ENCODE assay signal across 9 mouse cellular contexts in the genomic region with DNA sequence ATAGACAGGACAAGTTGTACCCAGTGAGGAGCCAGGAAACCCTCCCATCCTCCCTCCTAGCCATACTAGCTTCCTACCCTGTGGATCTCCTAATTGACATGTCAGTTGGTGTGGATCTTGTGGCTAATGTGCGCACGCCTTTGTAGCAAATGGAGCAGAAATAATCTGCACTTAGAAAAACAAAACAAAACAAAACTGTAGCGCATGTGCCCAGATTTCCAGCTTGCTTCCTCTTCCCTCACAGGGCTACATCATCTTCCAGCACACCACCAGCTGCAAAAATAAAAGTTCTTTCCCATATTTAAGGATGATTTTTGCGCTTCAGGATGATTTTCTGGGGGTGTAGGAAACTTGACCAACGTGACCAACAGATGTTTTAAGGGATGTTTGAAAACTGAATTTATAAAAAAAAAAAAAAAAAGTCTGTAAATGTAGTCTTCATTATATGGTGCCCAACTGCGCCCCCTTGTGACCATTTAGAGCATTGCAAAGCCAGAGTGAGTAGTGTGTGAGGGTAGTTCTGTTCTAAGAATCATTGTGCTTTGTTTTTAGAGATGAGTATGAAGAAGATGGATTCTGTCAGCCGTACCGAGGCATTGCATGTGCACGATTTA.
A peak's percentile ranks its signal among the peaks of the same experiment; 100 is the strongest.
DNase-seq lines count a peak whose midpoint lies in the region; ATAC-seq lines count a peak whose summit lies in the region.
"Had no signal": no experiment of that assay in that cellular context is flagged by ENCODE, and none has a peak within 500 bp of the region (broad histone marks: within the 10 kb centered on the region; RNA-seq: fewer than 3 reads in every experiment).

No protein-coding gene starts in this region.

- no peak overlapping the region for H3K27ac ChIP-seq in heart, embryonic 11.5 days (ENCODE audit: low read depth, low read length)
- peak overlapping the region; percentile 5; the same call in 1 of the 2 replicates for H3K27ac ChIP-seq in stomach, embryonic 15.5 days
- H3K27ac ChIP-seq: neural tube, embryonic 12.5 days had no signal

- no peaks in the 10 kb centered on the region for H3K36me3 ChIP-seq in heart, embryonic 11.5 days (ENCODE audit: control insufficient read depth, insufficient read depth, low read length)
- H3K36me3 ChIP-seq in stomach, embryonic 15.5 days, result no peaks in the 10 kb centered on the region
- H3K36me3 ChIP-seq: neural tube, embryonic 12.5 days had no signal

- H3K27me3 ChIP-seq in heart, embryonic 11.5 days (ENCODE audit: control insufficient read depth, insufficient read depth, low read length), result peaks cover 6% of the 10 kb centered on the region
- no peaks in the 10 kb centered on the region for H3K27me3 ChIP-seq in stomach, embryonic 15.5 days (replicated peaks)
- H3K27me3 ChIP-seq: neural tube, embryonic 12.5 days had no signal

- no peak overlapping the region; the same call in 1 of the 2 replicates for H3K4me2 ChIP-seq in heart, embryonic 11.5 days
- H3K4me2 ChIP-seq in stomach, embryonic 15.5 days, result no peak overlapping the region
- H3K4me2 ChIP-seq: neural tube, embryonic 12.5 days had no signal

- no peak overlapping the region for H3K4me3 ChIP-seq in heart, embryonic 11.5 days (ENCODE audit: low read depth, low read length)
- no peak overlapping the region for H3K4me3 ChIP-seq in stomach, embryonic 15.5 days (replicated peaks)
- H3K4me3 ChIP-seq: neural tube, embryonic 12.5 days had no signal

- no peaks in the 10 kb centered on the region for H3K9me3 ChIP-seq in heart, embryonic 11.5 days (replicated peaks; ENCODE audit: control insufficient read depth, low read length)
- H3K9me3 ChIP-seq in stomach, embryonic 15.5 days, result no peaks in the 10 kb centered on the region
- H3K9me3 ChIP-seq: neural tube, embryonic 12.5 days had no signal

- no peaks in the 10 kb centered on the region; the same call in 1 of the 2 replicates for H3K4me1 ChIP-seq in heart, embryonic 11.5 days (ENCODE audit: control insufficient read depth, insufficient read depth, low read length)
- no peaks in the 10 kb centered on the region for H3K4me1 ChIP-seq in stomach, embryonic 15.5 days
- H3K4me1 ChIP-seq: neural tube, embryonic 12.5 days had no signal

- DNase-seq in heart, adult 11 months, result peak; percentile 97
- peak; percentile 42 for DNase-seq in c-Kit-positive CD71-negative TER-119-negative erythroid progenitor cells, embryonic 14.5 days (ENCODE audit: low read depth)
- DNase-seq in fibroblast of lung, adult 2 months (ENCODE audit: low read depth), result peak; percentile 56
- peak; percentile 75 for DNase-seq in layer of hippocampus, adult 9-11 months
- DNase-seq in lung, postnatal 36 days, result peak; percentile 92

- no peak overlapping the region for H3K9ac ChIP-seq in heart, embryonic 11.5 days (ENCODE audit: low read depth, low read length)
- H3K9ac ChIP-seq in stomach, embryonic 15.5 days, result no peak overlapping the region
- H3K9ac ChIP-seq: neural tube, embryonic 12.5 days had no signal

- no peak for ATAC-seq in heart, embryonic 11.5 days (replicated peaks; ENCODE audit: insufficient number of reproducible peaks, low FRiP score, low TSS enrichment)
- ATAC-seq in hematopoietic stem cell, adult 5-6 weeks (replicated peaks in 1 of 2; ENCODE audit: insufficient read depth in 1 of 2, low FRiP score in 2 of 2, low TSS enrichment in 1 of 2, low read depth in 1 of 2, poor library complexity in 2 of 2, severe bottlenecking in 2 of 2), result peak; percentile 46 to 68; a peak in 1 of 4 replicates
- ATAC-seq in stomach, embryonic 15.5 days (ENCODE audit: insufficient read depth, low FRiP score, low read depth), result no peak

- WGBS in heart, embryonic 11.5 days (ENCODE audit: insufficient replicate concordance), result 36% methylated on average over 9 of the region's 9 CpGs
- 26% methylated on average over 9 of the region's 9 CpGs for WGBS in stomach, embryonic 15.5 days

Comparison
In these comparisons a context has a peak if more than half of its experiments do, and no peak if none do; other contexts are left out.
1. DNase-seq: peak in every context shown above with its lines; median percentile 97 in heart, adult 11 months; 92 in lung, postnatal 36 days; 75 in layer of hippocampus, adult 9-11 months; 56 in fibroblast of lung, adult 2 months; 42 in c-Kit-positive CD71-negative TER-119-negative erythroid progenitor cells, embryonic 14.5 days.
2. ATAC-seq: peak in hematopoietic stem cell, adult 5-6 weeks (2 of 2); none in heart, embryonic 11.5 days (single experiment) and stomach, embryonic 15.5 days (single experiment).